Mouse (Mus musculus) heart, postnatal 4 days (tissue): ENCODE data around the gene Copz1. TPM values are rescaled to one million over a fixed set of nuclear protein-coding genes. Genes with fewer than 3 reads are reported as not detected.

Experiments
- DNase-seq: peaks from one replicate; pipeline ENCODE4 v3.0.0; 2021
- microRNA-seq, 2 experiments: library from miRNA; unstranded; fragments of <30 nt; microRNA quantifications; one replicate each; pipeline ENCODE4 v1.2.0; 2021 to 2022
- total RNA-seq, 2 experiments: library from RNA; stranded (reverse); gene quantifications; 2 replicates each; pipeline ENCODE4 v1.2.3; 2021

Copz1 gene
- total RNA-seq, 2 experiments from 2014 or later, result 88.7 to 91.2 TPM

- DNase-seq, result no peak
Observed at GRCm38 (mm10) chr15:103341547-103341946, 69.0 kb downstream of the Copz1 start.

- DNase-seq, result peak; percentile 87
Observed at GRCm38 (mm10) chr15:103342415-103342814, 69.9 kb downstream of the Copz1 start.

DNA sequence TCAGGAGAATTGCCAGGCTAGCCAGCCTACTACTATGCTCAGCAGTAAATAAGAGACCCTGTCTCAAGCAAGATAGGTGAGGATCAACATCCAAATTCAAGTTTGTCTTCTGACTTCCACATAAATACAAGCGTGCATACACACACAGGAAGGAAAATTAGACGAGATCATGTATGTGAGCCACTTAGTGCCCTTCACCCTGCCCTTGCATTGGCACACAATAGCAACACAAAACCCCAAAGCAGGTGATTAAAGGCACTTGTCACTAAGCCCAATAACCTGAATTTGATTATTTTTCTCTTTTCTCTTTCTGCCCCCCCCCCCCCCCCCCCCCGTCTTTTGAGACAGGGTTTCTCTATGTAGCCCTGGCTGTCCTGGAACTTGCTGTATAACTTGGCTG, 70.5 kb downstream of the Copz1 start:
- DNase-seq, result no peak

GRCm38 (mm10) chr15:103343556-103343955, 71.0 kb downstream of the Copz1 start:
- no peak for DNase-seq

GRCm38 (mm10) chr15:103345789-103346188, 73.3 kb downstream of the Copz1 start:
- no peak for DNase-seq

GRCm38 (mm10) chr15:103347275-103347684, 74.8 kb downstream of the Copz1 start:
- DNase-seq, result peak; percentile 82

Small RNAs within 50 kb of the gene (microRNA-seq; reads per million reads assigned to microRNA genes)
- gene Mir148b, result 147 to 248 reads per million in 2 experiments

Other genes with a start within 250 kb of the Copz1 start
- 10 to 100 TPM; 12.7 to 14.1 TPM for gene Smug1, start 105.6 kb upstream of the Copz1 start, total RNA-seq
- 100 to 1,000 TPM; 146 TPM for gene Cbx5, start 32.9 kb upstream of the Copz1 start, total RNA-seq
- gene Hnrnpa1, start 32.3 kb upstream of the Copz1 start, total RNA-seq, result 100 to 1,000 TPM; 408 to 415 TPM
- gene Nfe2, start 14.3 kb upstream of the Copz1 start, total RNA-seq, result 1 to 10 TPM; 1.0 to 1.1 TPM
- not detected for gene Gpr84, start 37.9 kb downstream of the Copz1 start, total RNA-seq
- 10 to 100 TPM; 21.9 to 22.0 TPM for gene Zfp385a, start 67.4 kb downstream of the Copz1 start, total RNA-seq
- 100 to 1,000 TPM; 120 to 121 TPM for gene Itga5, start 94.0 kb downstream of the Copz1 start, total RNA-seq
- gene Gtsf1, start 157.8 kb downstream of the Copz1 start, total RNA-seq, result 1 to 10 TPM; 1.3 to 1.8 TPM
- gene Gtsf2, start 175.8 kb downstream of the Copz1 start, total RNA-seq, result not detected
- gene Nckap1l, start 181.1 kb downstream of the Copz1 start, total RNA-seq, result 1 to 10 TPM; 2.7 to 3.4 TPM
- 1 to 10 TPM; 1.8 to 2.2 TPM for gene Pde1b, start 230.3 kb downstream of the Copz1 start, total RNA-seq